Mouse (Mus musculus): ENCODE results near the gene Bnc1. TPM values are rescaled to one million over a fixed set of nuclear protein-coding genes. Genes with fewer than 3 reads are reported as not detected.

Gene Bnc1
- total RNA-seq, 1 experiment: 0.27 TPM

DNA sequence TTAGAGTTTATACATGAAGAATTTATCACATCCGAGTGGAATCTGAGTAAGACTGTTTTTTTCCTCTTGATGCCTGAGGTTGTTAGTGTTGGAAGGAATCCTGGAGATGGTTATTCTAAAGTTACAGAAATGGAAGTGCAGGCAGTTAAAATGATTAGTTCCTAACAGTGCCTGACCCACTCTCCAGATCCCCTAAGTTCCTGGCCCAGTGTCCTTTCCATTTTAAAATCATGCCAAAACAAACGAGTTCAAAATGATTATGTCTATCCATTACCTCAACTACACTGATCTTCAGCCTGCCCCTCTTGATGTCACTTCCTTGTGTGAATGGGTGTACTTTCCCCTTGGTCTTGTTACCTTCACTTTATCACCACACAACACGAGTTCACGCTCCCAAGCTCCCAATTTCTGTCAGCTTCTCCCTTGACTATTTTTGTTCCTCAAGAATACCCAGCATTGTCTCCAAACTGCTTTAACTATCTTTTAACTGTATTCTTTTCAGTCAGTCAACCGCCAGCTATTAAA lies 59.5 kb downstream of the Bnc1 start:
- DNase-seq (ENCODE audit: low read depth, low spot score): no peak
- Histone ChIP-seq H3K27ac (ENCODE audit: insufficient read depth, low read depth, low read length, poor library complexity, severe bottlenecking) (no peak overlapping the region), H3K9me3 (ENCODE audit: control insufficient read depth, insufficient read depth, low read depth, low read length) (no peaks in the 10 kb centered on the region), H3K9ac (ENCODE audit: insufficient read depth, low read depth, low read length, poor library complexity, severe bottlenecking) (no peak overlapping the region), H3K4me3 (ENCODE audit: insufficient read depth in 1 of 2, low read depth in 1 of 2, low read length in 2 of 2, poor library complexity in 1 of 2, severe bottlenecking in 1 of 2) (no peak overlapping the region), H3K36me3 (ENCODE audit: control insufficient read depth, insufficient read depth, low read length, poor library complexity, severe bottlenecking) (no peaks in the 10 kb centered on the region), H3K4me1 (ENCODE audit: control insufficient read depth in 2 of 2, insufficient read depth in 2 of 2, low read length in 2 of 2, poor library complexity in 1 of 2) (no peaks in the 10 kb centered on the region)
- in situ Hi-C loops (cut with MboI; ENCODE audit: low sequenced_read_pairs in 2 of 2, unreplicated experiment in 2 of 2): no loop called here
- TF ChIP-seq HCFC1 (IDR thresholded peaks at IDR 0.05; ENCODE audit: borderline replicate concordance, insufficient read depth, low read length) (no peak), ZNF384 (IDR thresholded peaks at IDR 0.05; ENCODE audit: low read depth, low read length) (no peak), ZC3H11A (IDR thresholded peaks at IDR 0.05; ENCODE audit: borderline replicate concordance, low read depth, low read length) (no peak), CHD2 (IDR thresholded peaks at IDR 0.05; ENCODE audit: low read depth, low read length) (no peak), MAFK (IDR thresholded peaks at IDR 0.05; ENCODE audit: insufficient read depth, low read depth, low read length) (no peak)

DNA sequence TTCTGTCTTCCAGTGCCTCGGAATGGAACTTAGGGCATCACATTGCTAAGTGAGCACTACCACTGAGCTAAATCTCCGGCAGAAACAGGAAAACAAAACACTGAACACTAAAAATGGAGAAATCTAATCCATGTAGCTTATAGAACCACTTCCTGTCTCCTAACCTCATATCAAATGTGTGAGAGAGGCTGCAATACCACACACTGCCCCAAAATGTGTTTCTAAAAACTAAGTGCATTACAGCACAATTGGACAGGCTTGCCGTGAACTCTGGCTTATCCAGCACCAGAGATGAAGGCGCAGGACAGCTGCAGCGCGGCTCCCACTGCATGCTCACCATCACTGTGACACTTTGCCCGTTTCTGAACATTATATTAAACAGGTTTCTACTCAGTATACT lies 63.1 kb downstream of the Bnc1 start:
- no peaks in the 10 kb centered on the region for H3K36me3 ChIP-seq (ENCODE audit: control insufficient read depth, insufficient read depth, low read length, poor library complexity, severe bottlenecking)
- H3K27ac ChIP-seq (ENCODE audit: insufficient read depth, low read depth, low read length, poor library complexity, severe bottlenecking): no peak overlapping the region
- in situ Hi-C loops (cut with MboI; ENCODE audit: low sequenced_read_pairs in 2 of 2, unreplicated experiment in 2 of 2): no loop called here
- H3K4me1 ChIP-seq (ENCODE audit: control insufficient read depth in 2 of 2, insufficient read depth in 2 of 2, low read length in 2 of 2, poor library complexity in 1 of 2): no peaks in the 10 kb centered on the region
- H3K4me3 ChIP-seq (ENCODE audit: insufficient read depth in 1 of 2, low read depth in 1 of 2, low read length in 2 of 2, poor library complexity in 1 of 2, severe bottlenecking in 1 of 2): no peak overlapping the region
- no peaks in the 10 kb centered on the region for H3K9me3 ChIP-seq (ENCODE audit: control insufficient read depth, insufficient read depth, low read depth, low read length)
- no peak overlapping the region for H3K9ac ChIP-seq (ENCODE audit: insufficient read depth, low read depth, low read length, poor library complexity, severe bottlenecking)
- no peak for DNase-seq (ENCODE audit: low read depth, low spot score)
- no peak for TF ChIP-seq ZNF384 (IDR thresholded peaks at IDR 0.05; ENCODE audit: low read depth, low read length)
- no peak for TF ChIP-seq HCFC1 (IDR thresholded peaks at IDR 0.05; ENCODE audit: borderline replicate concordance, insufficient read depth, low read length)
- TF ChIP-seq CHD2 (IDR thresholded peaks at IDR 0.05; ENCODE audit: low read depth, low read length): no peak
- TF ChIP-seq MAFK (IDR thresholded peaks at IDR 0.05; ENCODE audit: insufficient read depth, low read depth, low read length): no peak
- no peak for TF ChIP-seq ZC3H11A (IDR thresholded peaks at IDR 0.05; ENCODE audit: borderline replicate concordance, low read depth, low read length)

DNA sequence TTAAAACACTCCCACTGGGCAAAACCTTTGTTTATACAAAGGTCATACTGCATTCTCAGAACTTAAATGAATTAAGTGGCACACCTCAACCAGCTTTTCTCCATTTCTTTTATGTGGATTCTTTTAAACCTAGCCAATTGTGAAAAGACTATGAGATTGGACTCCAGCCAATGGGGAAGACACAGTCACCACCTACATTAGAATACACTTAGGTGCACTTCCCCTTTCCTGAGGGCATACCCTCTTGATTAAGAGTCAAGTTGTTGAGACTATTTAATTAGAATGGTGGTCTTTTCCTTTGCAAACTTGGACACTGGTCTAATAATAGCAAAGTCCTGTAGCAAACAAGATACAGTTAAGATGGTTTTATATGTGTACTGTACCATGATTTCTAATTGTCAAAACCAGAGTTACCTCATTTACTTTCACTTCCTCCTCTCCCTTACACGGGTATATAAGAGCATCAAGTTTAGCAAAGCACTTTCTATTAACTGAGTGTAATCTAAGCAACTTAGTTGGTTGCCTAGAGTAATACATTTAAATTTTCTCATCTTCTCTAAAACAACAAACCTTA lies 70.6 kb downstream of the Bnc1 start:
- TF ChIP-seq HCFC1 (IDR thresholded peaks at IDR 0.05; ENCODE audit: borderline replicate concordance, insufficient read depth, low read length): no peak
- no peak for TF ChIP-seq ZNF384 (IDR thresholded peaks at IDR 0.05; ENCODE audit: low read depth, low read length)

DNA sequence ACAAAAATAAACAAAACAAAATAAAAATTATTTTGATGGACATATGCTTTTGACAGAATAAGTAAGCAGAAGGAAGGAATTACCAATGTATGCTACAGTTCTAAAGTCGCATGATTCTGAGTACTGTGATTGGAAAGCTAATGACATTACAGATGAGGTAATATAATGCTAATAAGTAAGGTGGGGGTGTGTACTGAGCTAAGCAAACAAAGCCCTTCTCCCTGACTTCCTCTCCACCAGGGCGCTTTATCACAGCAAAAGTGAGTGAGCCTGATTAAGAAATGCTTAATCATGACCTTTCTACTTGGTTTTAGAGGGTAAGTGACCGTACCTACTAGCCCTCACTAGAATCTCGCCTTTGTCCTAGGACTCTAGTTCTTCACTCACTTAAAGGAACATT lies 71.8 kb downstream of the Bnc1 start:
- no peak for DNase-seq (ENCODE audit: low read depth, low spot score)

More for the DNA sequence above, 70.6 kb downstream of the Bnc1 start:
- in situ Hi-C loops (cut with MboI; ENCODE audit: low sequenced_read_pairs in 2 of 2, unreplicated experiment in 2 of 2): no loop called here
- Histone ChIP-seq H3K4me1 (ENCODE audit: control insufficient read depth in 2 of 2, insufficient read depth in 2 of 2, low read length in 2 of 2, poor library complexity in 1 of 2) (0 out of 4 replicates have a peak, but pooled peaks cover 0 to 2% of the 10 kb centered on the region in 2 experiments), H3K36me3 (ENCODE audit: control insufficient read depth, insufficient read depth, low read length, poor library complexity, severe bottlenecking) (no peaks in the 10 kb centered on the region), H3K9ac (ENCODE audit: insufficient read depth, low read depth, low read length, poor library complexity, severe bottlenecking) (no peak overlapping the region), H3K27ac (ENCODE audit: insufficient read depth, low read depth, low read length, poor library complexity, severe bottlenecking) (no peak overlapping the region), H3K4me3 (ENCODE audit: insufficient read depth in 1 of 2, low read depth in 1 of 2, low read length in 2 of 2, poor library complexity in 1 of 2, severe bottlenecking in 1 of 2) (no peak overlapping the region), H3K9me3 (ENCODE audit: control insufficient read depth, insufficient read depth, low read depth, low read length) (no peaks in the 10 kb centered on the region)
- DNase-seq (ENCODE audit: low read depth, low spot score): no peak

DNA sequence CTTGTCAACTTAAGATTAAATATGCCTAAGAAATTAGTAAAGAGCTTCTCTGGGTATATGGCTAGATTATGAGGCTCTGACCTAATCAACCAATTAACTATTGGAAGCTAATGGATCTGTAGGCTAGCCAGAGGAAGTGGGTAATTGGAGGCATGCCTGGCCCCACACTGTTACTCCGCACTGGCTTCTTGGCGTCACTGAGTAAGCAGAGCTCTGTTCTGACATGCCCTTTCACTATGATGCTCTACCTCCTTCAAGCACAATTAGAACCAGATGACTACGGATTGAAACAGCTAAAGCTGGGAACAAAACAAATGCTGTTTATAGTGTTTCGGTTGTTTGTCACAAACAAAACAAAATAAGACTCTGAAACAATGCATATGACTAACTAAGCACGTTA lies 73.8 kb downstream of the Bnc1 start:
- Histone ChIP-seq H3K9me3 (ENCODE audit: control insufficient read depth, insufficient read depth, low read depth, low read length) (no peaks in the 10 kb centered on the region), H3K4me1 (ENCODE audit: control insufficient read depth in 2 of 2, insufficient read depth in 2 of 2, low read length in 2 of 2, poor library complexity in 1 of 2) (0 out of 4 replicates have a peak, but pooled peaks cover 0 to 2% of the 10 kb centered on the region in 2 experiments), H3K27ac (ENCODE audit: insufficient read depth, low read depth, low read length, poor library complexity, severe bottlenecking) (no peak overlapping the region), H3K36me3 (ENCODE audit: control insufficient read depth, insufficient read depth, low read length, poor library complexity, severe bottlenecking) (no peaks in the 10 kb centered on the region), H3K4me3 (ENCODE audit: insufficient read depth in 1 of 2, low read depth in 1 of 2, low read length in 2 of 2, poor library complexity in 1 of 2, severe bottlenecking in 1 of 2) (no peak overlapping the region), H3K9ac (ENCODE audit: insufficient read depth, low read depth, low read length, poor library complexity, severe bottlenecking) (no peak overlapping the region)
- TF ChIP-seq MAFK (IDR thresholded peaks at IDR 0.05; ENCODE audit: insufficient read depth, low read depth, low read length): no peak
- no peak for TF ChIP-seq ZC3H11A (IDR thresholded peaks at IDR 0.05; ENCODE audit: borderline replicate concordance, low read depth, low read length)
- no peak for TF ChIP-seq ZNF384 (IDR thresholded peaks at IDR 0.05; ENCODE audit: low read depth, low read length)
- TF ChIP-seq HCFC1 (IDR thresholded peaks at IDR 0.05; ENCODE audit: borderline replicate concordance, insufficient read depth, low read length): no peak
- no peak for TF ChIP-seq CHD2 (IDR thresholded peaks at IDR 0.05; ENCODE audit: low read depth, low read length)
- no peak for DNase-seq (ENCODE audit: low read depth, low spot score)
- in situ Hi-C loops (cut with MboI; ENCODE audit: low sequenced_read_pairs in 2 of 2, unreplicated experiment in 2 of 2): no loop called here

More for the DNA sequence above, 71.8 kb downstream of the Bnc1 start:
- in situ Hi-C loops (cut with MboI; ENCODE audit: low sequenced_read_pairs in 2 of 2, unreplicated experiment in 2 of 2): no loop called here
- Histone ChIP-seq H3K36me3 (ENCODE audit: control insufficient read depth, insufficient read depth, low read length, poor library complexity, severe bottlenecking) (no peaks in the 10 kb centered on the region), H3K9ac (ENCODE audit: insufficient read depth, low read depth, low read length, poor library complexity, severe bottlenecking) (no peak overlapping the region), H3K27ac (ENCODE audit: insufficient read depth, low read depth, low read length, poor library complexity, severe bottlenecking) (no peak overlapping the region), H3K4me1 (ENCODE audit: control insufficient read depth in 2 of 2, insufficient read depth in 2 of 2, low read length in 2 of 2, poor library complexity in 1 of 2) (0 out of 4 replicates have a peak, but pooled peaks cover 0 to 2% of the 10 kb centered on the region in 2 experiments), H3K9me3 (ENCODE audit: control insufficient read depth, insufficient read depth, low read depth, low read length) (no peaks in the 10 kb centered on the region), H3K4me3 (ENCODE audit: insufficient read depth in 1 of 2, low read depth in 1 of 2, low read length in 2 of 2, poor library complexity in 1 of 2, severe bottlenecking in 1 of 2) (no peak overlapping the region)
- TF ChIP-seq HCFC1 (IDR thresholded peaks at IDR 0.05; ENCODE audit: borderline replicate concordance, insufficient read depth, low read length) (no peak), ZC3H11A (IDR thresholded peaks at IDR 0.05; ENCODE audit: borderline replicate concordance, low read depth, low read length) (no peak)

Other genes with a start within 250 kb of the Bnc1 start
- gene Ramac, start 229.4 kb downstream of the Bnc1 start, total RNA-seq (2012; rRNA removed): 15.4 and 23.3 TPM in 2 replicates
- 27.1 and 36.1 TPM in 2 replicates for gene 3110040N11Rik, start 202.8 kb downstream of the Bnc1 start, total RNA-seq (2012; rRNA removed)
- 26.5 and 28.2 TPM in 2 replicates for gene Btbd1, start 162.9 kb downstream of the Bnc1 start, total RNA-seq (2012; rRNA removed)
- not detected in 2 replicates for gene Gm10160, start 136.5 kb downstream of the Bnc1 start, total RNA-seq (2012; rRNA removed)
- gene Tm6sf1, start 133.3 kb downstream of the Bnc1 start, total RNA-seq (2012; rRNA removed): 2.2 and 2.3 TPM in 2 replicates
- 3.1 and 3.7 TPM in 2 replicates for gene Hdgfl3, start 57.8 kb downstream of the Bnc1 start, total RNA-seq (2012; rRNA removed)
- 8.0 and 11.6 TPM in 2 replicates for gene Sh3gl3, start 181.5 kb upstream of the Bnc1 start, total RNA-seq (2012; rRNA removed)

All from ES-E14 (cell line).